Mouse (Mus musculus) heart, postnatal 0 days (tissue): ENCODE measurements around the gene Adamts8.

Source experiments
- CTCF ChIP-seq: IDR thresholded peaks from 2 replicates; pipeline ENCODE4 v1.5.1; 2016; ENCODE audit warnings: antibody characterized with exemption, control low read depth, low read depth
- EP300 ChIP-seq: IDR thresholded peaks from 2 replicates; pipeline ENCODE4 v1.6.1; 2016; ENCODE audit warnings: antibody characterized with exemption, low read depth

GRCm38 (mm10) chr9:30912161-30912560 is 30.2 kb upstream of the Adamts8 start:
- no peak for TF ChIP-seq EP300
- no peak for TF ChIP-seq CTCF
